Mouse (Mus musculus) spleen, adult 2 months (tissue): ENCODE measurements around the gene Sh3bgrl2. TPM values are rescaled to one million over a fixed set of nuclear protein-coding genes. Genes with fewer than 3 reads are reported as not detected.

Experiments
- DNase-seq, 2 experiments: peaks; one replicate each; pipeline versions ENCODE4 v3.0.0 to v3.0.0-alpha.2; 2012 to 2021; ENCODE audit warnings: low spot score in 2 of 2, low read depth in 1 of 2
- H3K27ac ChIP-seq: fragments of 200-500 bp; 2 replicates; pipeline ENCODE4 v1.5.1; 2012; ENCODE audit warnings: low read length, inconsistent platforms; ENCODE audit not compliant: insufficient read depth
- H3K27me3 ChIP-seq: fragments of 200-500 bp; 2 replicates; pipeline ENCODE4 v1.6.1; 2012; ENCODE audit warnings: mild to moderate bottlenecking, moderate library complexity, low read length, inconsistent platforms; ENCODE audit not compliant: control insufficient read depth, insufficient read depth
- H3K36me3 ChIP-seq: fragments of 200-500 bp; 2 replicates; pipeline ENCODE4 v1.6.1; 2012; ENCODE audit warnings: mild to moderate bottlenecking, low read length, inconsistent platforms; ENCODE audit not compliant: control insufficient read depth, insufficient read depth
- H3K4me1 ChIP-seq: fragments of 200-500 bp; 2 replicates; pipeline ENCODE4 v1.6.1; 2011; ENCODE audit warnings: inconsistent platforms; ENCODE audit not compliant: control insufficient read depth, insufficient read depth, insufficient read length
- H3K4me3 ChIP-seq: fragments of 200-500 bp; 2 replicates; pipeline ENCODE4 v1.5.1; 2011; ENCODE audit warnings: mild to moderate bottlenecking, inconsistent platforms; ENCODE audit not compliant: insufficient read depth, insufficient read length; ENCODE audit errors: extremely low read depth
- CTCF ChIP-seq: fragments of 200-500 bp; IDR thresholded peaks from 2 replicates; pipeline ENCODE4 v1.5.1; 2011; ENCODE audit warnings: mild to moderate bottlenecking, inconsistent platforms; ENCODE audit not compliant: insufficient read depth, insufficient read length, insufficient replicate concordance; ENCODE audit errors: extremely low read depth
- POLR2A ChIP-seq: fragments of 200-500 bp; IDR thresholded peaks from 2 replicates; pipeline ENCODE4 v1.6.1; 2011; ENCODE audit warnings: low read depth, low read length, inconsistent platforms
- WGBS: fragments of 180-500 bp; shearing (Covaris S2); methylation state at CpG from one replicate; pipeline ENCODE4 v1.1.7; 2018; 5-methylcytosine and 5-hydroxymethylcytosine counted together
- polyA plus RNA-seq: library from polyadenylated mRNA; depleted of rRNA; stranded (reverse); fragments of >200 nt; gene quantifications from 2 replicates; pipeline ENCODE4 v1.2.3, GENCODE M21; 2012

The Sh3bgrl2 gene
- polyA plus RNA-seq, 1 experiment, result 2.8 TPM

GRCm38 (mm10) chr9:83628669-83629612 lies 80.8 kb downstream of the Sh3bgrl2 start:
- no peak overlapping the region for H3K4me3 ChIP-seq
- H3K27me3 ChIP-seq, result no peaks in the 10 kb centered on the region
- H3K27ac ChIP-seq, result no peak overlapping the region
- TF ChIP-seq POLR2A, result no peak
- TF ChIP-seq CTCF, result no peak
- no peaks in the 10 kb centered on the region for H3K4me1 ChIP-seq
- 84% methylated on average over 19 of the region's 19 CpGs for WGBS
- H3K36me3 ChIP-seq, result no peaks in the 10 kb centered on the region
- no peak for DNase-seq

GRCm38 (mm10) chr9:83630341-83630740 lies 82.2 kb downstream of the Sh3bgrl2 start:
- no peak overlapping the region for H3K27ac ChIP-seq
- H3K4me1 ChIP-seq, result no peaks in the 10 kb centered on the region
- no peak overlapping the region for H3K4me3 ChIP-seq
- WGBS, result 80% methylated on average over 6 of the region's 6 CpGs
- no peak for DNase-seq
- H3K36me3 ChIP-seq, result no peaks in the 10 kb centered on the region
- TF ChIP-seq CTCF, result no peak
- no peak for TF ChIP-seq POLR2A
- no peaks in the 10 kb centered on the region for H3K27me3 ChIP-seq

- Histone ChIP-seq H3K27ac (no peak overlapping the region), H3K36me3 (no peaks in the 10 kb centered on the region), H3K4me1 (no peaks in the 10 kb centered on the region), H3K4me3 (no peak overlapping the region), H3K27me3 (no peaks in the 10 kb centered on the region)
- 53% methylated on average over 5 of the region's 5 CpGs for WGBS
- no peak for DNase-seq
- no peak for TF ChIP-seq CTCF
Measured at GRCm38 (mm10) chr9:83631920-83632319, 83.8 kb downstream of the Sh3bgrl2 start.

GRCm38 (mm10) chr9:83634703-83635102 lies 86.6 kb downstream of the Sh3bgrl2 start:
- no peak for DNase-seq
- no peaks in the 10 kb centered on the region for H3K27me3 ChIP-seq
- no peaks in the 10 kb centered on the region for H3K36me3 ChIP-seq
- no peak overlapping the region for H3K4me3 ChIP-seq
- H3K4me1 ChIP-seq, result no peaks in the 10 kb centered on the region
- H3K27ac ChIP-seq, result no peak overlapping the region
- TF ChIP-seq POLR2A, result no peak
- no peak for TF ChIP-seq CTCF
- 64% methylated on average over 3 of the region's 3 CpGs for WGBS

- Histone ChIP-seq H3K36me3 (no peaks in the 10 kb centered on the region), H3K27ac (no peak overlapping the region), H3K4me1 (no peaks in the 10 kb centered on the region), H3K4me3 (no peak overlapping the region), H3K27me3 (no peaks in the 10 kb centered on the region)
- TF ChIP-seq CTCF, result no peak
- no peak for TF ChIP-seq POLR2A
- DNase-seq, result no peak
- WGBS, result 50% methylated on average over 7 of the region's 7 CpGs
Measured at GRCm38 (mm10) chr9:83635997-83636396, 87.9 kb downstream of the Sh3bgrl2 start.

GRCm38 (mm10) chr9:83643139-83643538 lies 95.0 kb downstream of the Sh3bgrl2 start:
- DNase-seq, result no peak
- WGBS, result 30% methylated on average over 4 of the region's 4 CpGs
- H3K4me1 ChIP-seq, result no peaks in the 10 kb centered on the region
- H3K27ac ChIP-seq, result no peak overlapping the region
- no peaks in the 10 kb centered on the region for H3K27me3 ChIP-seq
- no peak overlapping the region for H3K4me3 ChIP-seq
- TF ChIP-seq POLR2A, result no peak
- no peak for TF ChIP-seq CTCF
- no peaks in the 10 kb centered on the region for H3K36me3 ChIP-seq

- Histone ChIP-seq H3K27me3 (no peaks in the 10 kb centered on the region), H3K4me1 (no peaks in the 10 kb centered on the region), H3K36me3 (no peaks in the 10 kb centered on the region), H3K4me3 (no peak overlapping the region), H3K27ac (no peak overlapping the region)
- no peak for DNase-seq
- WGBS, result 54% methylated on average over 4 of the region's 4 CpGs
- TF ChIP-seq CTCF, result no peak
- no peak for TF ChIP-seq POLR2A
Measured at GRCm38 (mm10) chr9:83643833-83644232, 95.7 kb downstream of the Sh3bgrl2 start.
